In the genomic region with DNA sequence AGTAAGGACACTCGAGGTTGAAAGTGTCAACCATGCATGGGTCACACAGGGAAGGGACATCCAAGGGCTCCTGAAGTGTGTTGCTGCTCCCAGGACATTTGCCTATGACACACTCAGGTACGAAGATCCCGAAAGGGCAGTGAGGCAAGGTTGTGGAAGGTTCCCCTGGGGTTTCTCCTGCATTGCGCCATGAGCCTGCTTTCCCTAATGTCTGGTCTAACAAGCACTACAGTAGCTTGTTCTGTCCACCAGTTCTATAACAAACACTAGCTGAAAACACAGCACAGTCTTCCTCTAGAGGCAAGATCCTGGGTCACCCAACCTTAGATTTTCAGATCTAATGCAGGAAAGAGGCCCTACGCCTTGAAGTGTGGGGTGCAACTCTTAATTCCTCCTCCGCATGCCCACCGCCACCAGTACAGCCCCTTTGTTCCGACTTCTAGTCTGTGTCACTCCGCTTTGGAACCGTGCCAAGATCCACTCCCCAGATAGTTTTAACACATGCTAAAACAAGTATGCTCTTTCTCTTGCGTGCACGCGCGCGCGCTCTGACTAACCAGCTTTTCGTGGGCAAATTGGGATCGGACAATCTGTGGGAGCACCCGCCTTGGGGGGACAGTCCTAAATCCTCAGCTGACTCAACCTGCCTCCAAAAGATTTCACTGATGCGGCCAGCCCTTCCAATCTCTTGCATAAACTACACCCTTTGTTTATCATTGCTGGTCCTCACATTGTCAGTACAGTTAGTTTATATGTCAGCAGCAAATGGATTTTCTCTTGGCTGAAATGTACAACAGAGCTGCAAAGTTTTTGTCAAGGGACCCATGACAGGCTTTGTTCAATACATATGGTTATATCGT, we compare ENCODE assay signal across 9 mouse cellular contexts. TPM values are rescaled to one million over a fixed set of nuclear protein-coding genes. Genes with fewer than 3 reads are reported as not detected.
DNase-seq lines count a peak whose midpoint lies in the region; ATAC-seq and TF ChIP-seq lines count a peak whose summit lies in the region.
"Had no signal": no experiment of that assay in that cellular context is flagged by ENCODE, and none has a peak within 500 bp of the region (broad histone marks: within the 10 kb centered on the region; RNA-seq: fewer than 3 reads in every experiment).

No protein-coding gene starts in this region.

- H3K9ac ChIP-seq in forebrain, embryonic 16.5 days (replicated peaks; ENCODE audit: low read depth, low read length): no peak overlapping the region
- H3K9ac ChIP-seq in heart, embryonic 15.5 days: no peak overlapping the region
- H3K9ac ChIP-seq in lung, postnatal 0 days (replicated peaks; ENCODE audit: low read depth): no peak overlapping the region

- no peak for TF ChIP-seq EP300 in lung, postnatal 0 days (IDR thresholded peaks at IDR 0.05)

- H3K27me3 ChIP-seq in forebrain, embryonic 16.5 days (replicated peaks; ENCODE audit: control insufficient read depth, insufficient read depth, low read length): no peaks in the 10 kb centered on the region
- no peaks in the 10 kb centered on the region for H3K27me3 ChIP-seq in heart, embryonic 15.5 days
- no peaks in the 10 kb centered on the region for H3K27me3 ChIP-seq in lung, postnatal 0 days (replicated peaks; ENCODE audit: insufficient read depth, low read length)

- WGBS in forebrain, embryonic 16.5 days: 57% methylated on average over 21 of the region's 21 CpGs
- 53% methylated on average over 21 of the region's 21 CpGs for WGBS in heart, embryonic 15.5 days
- 45% methylated on average over 21 of the region's 21 CpGs for WGBS in lung, postnatal 0 days

- peaks cover 6% of the 10 kb centered on the region for H3K4me1 ChIP-seq in forebrain, embryonic 16.5 days (replicated peaks; ENCODE audit: control insufficient read depth, insufficient read depth, low read length)
- peaks cover 39% of the 10 kb centered on the region for H3K4me1 ChIP-seq in heart, embryonic 15.5 days (replicated peaks)
- H3K4me1 ChIP-seq in lung, postnatal 0 days (ENCODE audit: insufficient read depth, low read depth, low read length): no peaks in the 10 kb centered on the region; the same call in 1 of the 2 replicates

- ATAC-seq in forebrain, embryonic 16.5 days: peak; percentile 65
- no peak for ATAC-seq in heart, embryonic 15.5 days (replicated peaks; ENCODE audit: insufficient number of reproducible peaks, insufficient read depth, low FRiP score, low read depth)
- peak; percentile 52 for ATAC-seq in lung, postnatal 0 days
- no peak for ATAC-seq in CD4-positive, CD25-positive, alpha-beta regulatory T cell, adult 4 months

- H3K4me3 ChIP-seq in forebrain, embryonic 16.5 days (replicated peaks; ENCODE audit: low read length): no peak overlapping the region
- no peak overlapping the region for H3K4me3 ChIP-seq in heart, embryonic 15.5 days
- H3K4me3 ChIP-seq in lung, postnatal 0 days (ENCODE audit: low read depth, low read length): no peak overlapping the region

- H3K36me3 ChIP-seq in forebrain, embryonic 16.5 days (ENCODE audit: control insufficient read depth, insufficient read depth): no peaks in the 10 kb centered on the region
- H3K36me3 ChIP-seq in heart, embryonic 15.5 days: no peaks in the 10 kb centered on the region
- H3K36me3 ChIP-seq in lung, postnatal 0 days (ENCODE audit: insufficient read depth, low read length): no peaks in the 10 kb centered on the region

- no peak for TF ChIP-seq CTCF in lung, postnatal 0 days (IDR thresholded peaks at IDR 0.05)

- peak overlapping the region; percentile 20 for H3K4me2 ChIP-seq in forebrain, embryonic 16.5 days (ENCODE audit: low read length)
- H3K4me2 ChIP-seq in heart, embryonic 15.5 days: peak overlapping the region; percentile 26
- H3K4me2 ChIP-seq in lung, postnatal 0 days (replicated peaks; ENCODE audit: low read depth, low read length): peak overlapping the region; percentile 23

- H3K27ac ChIP-seq in forebrain, embryonic 16.5 days (ENCODE audit: low read length): no peak overlapping the region
- peak overlapping the region; percentile 54 for H3K27ac ChIP-seq in heart, embryonic 15.5 days
- H3K27ac ChIP-seq in lung, postnatal 0 days (ENCODE audit: low read length): no peak overlapping the region; the same call in 1 of the 2 replicates

- no peaks in the 10 kb centered on the region for H3K9me3 ChIP-seq in forebrain, embryonic 16.5 days (ENCODE audit: control insufficient read depth, low read length)
- no peaks in the 10 kb centered on the region for H3K9me3 ChIP-seq in heart, embryonic 15.5 days (replicated peaks)
- no peaks in the 10 kb centered on the region for H3K9me3 ChIP-seq in lung, postnatal 0 days (ENCODE audit: low read length)

- intact Hi-C loops in left cerebral cortex, postnatal 4 days (cut with DNase I): no loop called here
- intact Hi-C loops in left cerebral cortex, postnatal 36 days (cut with DNase I): no loop called here

- DNase-seq in left cerebral cortex, postnatal 4 days: peak; percentile 78
- DNase-seq in left cerebral cortex, postnatal 36 days (ENCODE audit: low spot score in 2 of 2): no peak
- peak; percentile 52 for DNase-seq in lung, postnatal 0 days (ENCODE audit: low spot score)
- DNase-seq in yolk sac, embryonic 10.5 days (ENCODE audit: low spot score): no peak
- no peak for DNase-seq in cerebellum, adult 11-12 months

RNA-seq across cellular contexts. Expression of a gene that starts 10.0 kb away (rescaled TPM):
- 1 to 10 TPM; 5.0 to 7.2 TPM for total RNA-seq in left cerebral cortex, postnatal 4 days (2021)
- 1 to 10 TPM; 3.7 to 7.0 TPM for total RNA-seq in left cerebral cortex, postnatal 36 days (2021)
- polyA plus RNA-seq in forebrain, embryonic 16.5 days (2015; fragmentation: Nextera tagmentation; extraction: Ambion mirVana): 0.08 and 0.15 TPM in 2 replicates
- 6.1 and 7.6 TPM in 2 replicates for polyA plus RNA-seq in heart, embryonic 15.5 days (2015; fragmentation: Nextera tagmentation; extraction: Ambion mirVana)
- polyA plus RNA-seq in lung, postnatal 0 days (2015; fragmentation: Nextera tagmentation; extraction: Ambion mirVana): 3.4 and 4.5 TPM in 2 replicates
- not detected for polyA plus RNA-seq in CD4-positive, CD25-positive, alpha-beta regulatory T cell, adult 4 months (2017; shearing (Covaris generic))
- total RNA-seq: hematopoietic stem cell, adult 5-6 weeks had no signal

RNA-seq across cellular contexts. Expression of a gene that starts 23.8 kb away (rescaled TPM):
- total RNA-seq in left cerebral cortex, postnatal 4 days (2021): 100 to 1,000 TPM; 136 to 140 TPM
- total RNA-seq in left cerebral cortex, postnatal 36 days (2021): 100 to 1,000 TPM; 197 to 206 TPM
- 203 and 230 TPM in 2 replicates for polyA plus RNA-seq in forebrain, embryonic 16.5 days (2015; fragmentation: Nextera tagmentation; extraction: Ambion mirVana)
- polyA plus RNA-seq in heart, embryonic 15.5 days (2015; fragmentation: Nextera tagmentation; extraction: Ambion mirVana): 605 and 775 TPM in 2 replicates
- polyA plus RNA-seq in lung, postnatal 0 days (2015; fragmentation: Nextera tagmentation; extraction: Ambion mirVana): 138 and 154 TPM in 2 replicates
- 100 to 1,000 TPM; 175 to 208 TPM for polyA plus RNA-seq in CD4-positive, CD25-positive, alpha-beta regulatory T cell, adult 4 months (2017; shearing (Covaris generic))

RNA-seq across cellular contexts. Expression of a gene that starts 49.3 kb away (rescaled TPM):
- not detected for total RNA-seq in left cerebral cortex, postnatal 4 days (2021)
- total RNA-seq in left cerebral cortex, postnatal 36 days (2021): not detected
- not detected in 2 replicates for polyA plus RNA-seq in forebrain, embryonic 16.5 days (2015; fragmentation: Nextera tagmentation; extraction: Ambion mirVana)
- polyA plus RNA-seq in heart, embryonic 15.5 days (2015; fragmentation: Nextera tagmentation; extraction: Ambion mirVana): not detected in 2 replicates
- polyA plus RNA-seq in lung, postnatal 0 days (2015; fragmentation: Nextera tagmentation; extraction: Ambion mirVana): 0.19 and 0.24 TPM in 2 replicates
- polyA plus RNA-seq in CD4-positive, CD25-positive, alpha-beta regulatory T cell, adult 4 months (2017; shearing (Covaris generic)): not detected
- total RNA-seq: hematopoietic stem cell, adult 5-6 weeks had no signal

Comparison
In these comparisons a context has a peak if more than half of its experiments do, and no peak if none do; other contexts are left out.
1. DNase-seq: peak in left cerebral cortex, postnatal 4 days (single experiment) and lung, postnatal 0 days (single experiment); none in left cerebral cortex, postnatal 36 days (0 of 2), yolk sac, embryonic 10.5 days (single experiment) and cerebellum, adult 11-12 months (single experiment).
2. ATAC-seq: peak in forebrain, embryonic 16.5 days (single experiment) and lung, postnatal 0 days (single experiment); none in heart, embryonic 15.5 days (single experiment) and CD4-positive, CD25-positive, alpha-beta regulatory T cell, adult 4 months (single experiment).
3. Peak in every context shown above with its lines, with median percentiles within 50 percentile points of each other: H3K4me2 ChIP-seq.